Mouse (Mus musculus): Measurements from ENCODE around the gene Zfp318. TPM values are rescaled to one million over a fixed set of nuclear protein-coding genes. Genes with fewer than 3 reads are reported as not detected.

Gene Zfp318
- polyA plus RNA-seq (2012; ENCODE audit: low replicate concordance), result 30.3 and 42.6 TPM in 2 replicates

DNA sequence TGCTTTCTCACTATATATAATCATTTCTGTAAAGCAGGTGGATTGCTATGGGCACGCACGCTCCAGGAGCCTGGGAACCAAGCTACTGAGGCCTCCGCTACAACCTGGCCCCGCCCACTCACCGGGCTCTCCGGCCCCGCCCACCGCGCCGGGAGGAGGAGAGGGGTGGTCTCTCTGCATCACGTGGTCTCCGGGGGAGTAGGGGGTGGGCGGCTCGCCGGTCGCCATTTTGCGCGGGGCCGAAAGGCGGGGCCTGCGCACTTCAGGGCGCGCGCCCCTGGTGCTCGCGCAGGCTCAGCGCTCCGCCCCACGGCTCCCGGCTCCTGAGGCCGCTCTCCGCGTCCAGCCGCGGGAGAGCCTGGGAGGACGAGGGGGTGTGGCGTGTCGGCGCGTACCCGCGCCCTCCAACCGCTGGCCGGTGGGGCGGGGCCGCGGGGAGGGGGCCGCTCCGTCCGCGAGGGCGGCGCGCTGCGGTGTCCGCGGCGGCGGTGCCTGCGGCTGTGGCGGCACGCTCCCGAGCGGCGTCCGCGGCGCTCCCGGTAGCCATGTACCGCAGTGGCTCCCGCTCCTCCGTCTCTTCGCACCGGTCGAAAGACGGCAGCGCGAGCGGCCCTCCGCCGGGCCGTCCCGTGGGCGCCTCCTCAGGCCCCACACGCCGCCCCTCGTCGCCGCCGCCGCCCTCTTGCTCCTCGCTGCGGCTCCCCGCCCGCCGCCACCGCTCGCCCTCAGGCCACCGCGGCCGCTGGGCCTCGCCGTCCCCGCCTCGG is at the start of gene Zfp318:
Gene Zfp318, plus strand, starts transcription at position 438 of the 767 bp plus-strand sequence.

GRCm38 (mm10) chr17:46428761-46429414 is 45.4 kb downstream of the Zfp318 start, which contains the start of gene Crip3:
Gene Crip3, plus strand, starts transcription at chr17:46428926.

DNA sequence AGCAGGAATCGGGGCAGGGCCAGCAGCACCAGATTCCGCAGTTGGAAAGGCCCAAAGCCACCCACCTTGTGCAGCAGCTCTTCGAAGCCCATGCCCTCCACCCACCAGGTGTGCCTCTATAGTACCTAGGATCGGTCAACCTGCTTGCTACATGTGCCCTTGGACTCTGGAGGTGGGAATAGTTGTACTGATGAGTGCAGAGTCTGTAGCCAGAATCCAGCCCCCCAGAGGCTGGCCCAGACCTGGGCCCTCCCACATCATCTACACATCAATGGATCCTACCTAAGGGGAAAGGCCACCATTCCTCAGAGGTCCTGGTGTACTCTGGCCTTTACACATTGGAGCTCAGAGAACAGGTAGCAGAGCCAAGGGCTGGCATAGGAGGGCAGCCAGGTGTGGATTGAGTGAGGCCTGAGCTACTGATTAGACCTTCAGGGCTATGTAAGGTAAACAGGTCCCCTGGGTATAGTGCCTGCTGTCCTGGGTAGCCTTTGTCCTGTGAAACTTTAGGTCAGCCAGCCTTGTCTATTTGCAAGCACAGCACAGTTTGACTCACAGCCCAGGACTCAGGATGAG is 54.9 kb downstream of the Zfp318 start, which contains the start of gene Slc22a7:
Gene Slc22a7, minus strand, starts transcription at position 160 of the 576 bp plus-strand sequence.

Other genes starting within 250 kb of the Zfp318 start
- 0.75 TPM in 1 of 2 replicates, not detected in the other for gene Rsph9, start 239.5 kb upstream of the Zfp318 start, polyA plus RNA-seq (2012; ENCODE audit: low replicate concordance)
- gene Mad2l1bp, start 230.2 kb upstream of the Zfp318 start, polyA plus RNA-seq (2012; ENCODE audit: low replicate concordance), result 3.1 and 13.1 TPM in 2 replicates
- 115 and 348 TPM in 2 replicates for gene Gtpbp2, start 222.7 kb upstream of the Zfp318 start, polyA plus RNA-seq (2012; ENCODE audit: low replicate concordance)
- gene Polh, start 181.1 kb upstream of the Zfp318 start, polyA plus RNA-seq (2012; ENCODE audit: low replicate concordance), result 0.76 and 1.9 TPM in 2 replicates
- 5.3 and 8.5 TPM in 2 replicates for gene Xpo5, start 180.9 kb upstream of the Zfp318 start, polyA plus RNA-seq (2012; ENCODE audit: low replicate concordance)
- gene Polr1c, start 135.7 kb upstream of the Zfp318 start, polyA plus RNA-seq (2012; ENCODE audit: low replicate concordance), result 5.7 and 13.6 TPM in 2 replicates
- gene Yipf3, start 135.7 kb upstream of the Zfp318 start, polyA plus RNA-seq (2012; ENCODE audit: low replicate concordance), result 192 and 236 TPM in 2 replicates
- gene Lrrc73, start 130.2 kb upstream of the Zfp318 start, polyA plus RNA-seq (2012; ENCODE audit: low replicate concordance), result 0.84 and 1.2 TPM in 2 replicates
- 56.3 and 96.3 TPM in 2 replicates for gene Tjap1, start 100.7 kb upstream of the Zfp318 start, polyA plus RNA-seq (2012; ENCODE audit: low replicate concordance)
- gene Dlk2, start 86.3 kb upstream of the Zfp318 start, polyA plus RNA-seq (2012; ENCODE audit: low replicate concordance), result 0.26 and 0.53 TPM in 2 replicates
- 12.3 and 28.5 TPM in 2 replicates for gene Abcc10, start 55.4 kb upstream of the Zfp318 start, polyA plus RNA-seq (2012; ENCODE audit: low replicate concordance)
- gene Crip3, start 45.2 kb downstream of the Zfp318 start, polyA plus RNA-seq (2012; ENCODE audit: low replicate concordance), result 2.9 and 3.6 TPM in 2 replicates
- gene Slc22a7, start 54.7 kb downstream of the Zfp318 start, polyA plus RNA-seq (2012; ENCODE audit: low replicate concordance), result not detected in 2 replicates
- 3.0 and 6.6 TPM in 2 replicates for gene Ttbk1, start 103.9 kb downstream of the Zfp318 start, polyA plus RNA-seq (2012; ENCODE audit: low replicate concordance)
- 1.2 and 3.1 TPM in 2 replicates for gene Dnph1, start 113.0 kb downstream of the Zfp318 start, polyA plus RNA-seq (2012; ENCODE audit: low replicate concordance)
- gene Cul9, start 162.7 kb downstream of the Zfp318 start, polyA plus RNA-seq (2012; ENCODE audit: low replicate concordance), result 13.9 and 26.4 TPM in 2 replicates
- 156 and 269 TPM in 2 replicates for gene Srf, start 172.4 kb downstream of the Zfp318 start, polyA plus RNA-seq (2012; ENCODE audit: low replicate concordance)
- 0.14 and 0.42 TPM in 2 replicates for gene Ptk7, start 245.8 kb downstream of the Zfp318 start, polyA plus RNA-seq (2012; ENCODE audit: low replicate concordance)